Mouse (Mus musculus): Measurements from ENCODE around the gene Iqgap3.

The Iqgap3 gene

GRCm38 (mm10) chr3:88136945-88137494 lies 55.2 kb downstream of the Iqgap3 start:
- H3K4me3 ChIP-seq (replicated peaks; ENCODE audit: low read length) = no peak overlapping the region
- H3K27me3 ChIP-seq (ENCODE audit: insufficient read depth, low read length) = peaks cover 60% of the 10 kb centered on the region
- peaks cover 59% of the 10 kb centered on the region for H3K4me1 ChIP-seq (replicated peaks; ENCODE audit: low read depth, low read length)
- H3K36me3 ChIP-seq (ENCODE audit: insufficient read depth, low read length) = no peaks in the 10 kb centered on the region
- TF ChIP-seq CTCF (conservative IDR thresholded peaks at IDR 0.05; ENCODE audit: low read length) (no peak), NANOG (IDR thresholded peaks at IDR 0.05; ENCODE audit: borderline replicate concordance, low read length) (no peak), POU5F1 (IDR thresholded peaks at IDR 0.05; ENCODE audit: borderline replicate concordance, low read length) (no peak)
- H3K9me3 ChIP-seq (ENCODE audit: low read length) = peaks cover 4% of the 10 kb centered on the region; the same call in 1 of the 2 replicates

- peaks cover 60% of the 10 kb centered on the region for H3K4me1 ChIP-seq (replicated peaks; ENCODE audit: low read depth, low read length)
- TF ChIP-seq POU5F1 (IDR thresholded peaks at IDR 0.05; ENCODE audit: borderline replicate concordance, low read length) (no peak), CTCF (conservative IDR thresholded peaks at IDR 0.05; ENCODE audit: low read length) (no peak), NANOG (IDR thresholded peaks at IDR 0.05; ENCODE audit: borderline replicate concordance, low read length) (no peak)
Observed at GRCm38 (mm10) chr3:88137821-88138220, 56.0 kb downstream of the Iqgap3 start.

DNA sequence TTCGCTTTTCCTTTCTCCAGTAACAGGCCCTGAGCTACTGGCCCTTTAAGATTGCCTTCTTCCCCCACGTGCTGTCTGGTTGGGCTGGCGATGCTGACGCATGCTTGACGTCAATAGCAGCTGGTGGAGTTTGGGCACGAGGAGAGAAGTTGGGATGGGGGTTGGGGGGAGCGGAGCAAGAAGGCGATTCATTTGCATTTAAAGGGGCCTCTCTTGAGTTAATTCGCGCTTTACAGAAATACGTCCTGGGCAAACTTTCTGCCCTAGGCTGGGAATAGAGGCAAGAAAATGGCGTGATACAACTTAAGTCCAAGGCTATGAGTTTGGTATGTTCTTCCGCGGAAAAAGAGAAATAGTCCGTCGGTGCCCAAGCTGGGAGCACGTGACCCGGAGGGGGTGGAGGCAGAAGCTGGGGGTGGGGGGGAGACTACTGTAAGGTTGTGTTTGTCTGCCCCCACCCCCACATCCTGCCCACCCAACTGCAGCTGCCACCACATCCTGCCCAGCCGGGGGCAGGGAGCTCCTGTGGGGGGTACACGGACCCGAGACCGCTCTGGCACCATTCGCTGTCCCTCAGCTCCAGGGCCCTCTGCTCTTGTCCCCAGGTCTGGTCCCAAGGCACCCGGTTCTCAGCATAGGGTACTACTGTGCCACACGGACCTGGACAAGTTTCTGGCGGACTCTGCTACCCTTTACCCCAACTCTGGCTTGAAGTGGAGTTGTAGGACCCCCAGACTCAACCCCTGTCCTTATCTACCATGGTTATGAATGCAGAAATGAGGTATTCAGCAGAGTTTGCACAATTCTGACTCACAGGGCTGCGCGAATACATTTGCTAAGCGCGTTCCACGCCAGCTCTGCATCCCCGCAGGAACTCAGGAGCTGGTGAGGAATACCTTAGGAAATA lies 56.8 kb downstream of the Iqgap3 start:
- peaks cover 63% of the 10 kb centered on the region for H3K4me1 ChIP-seq (replicated peaks; ENCODE audit: low read depth, low read length)
- TF ChIP-seq NANOG (IDR thresholded peaks at IDR 0.05; ENCODE audit: borderline replicate concordance, low read length) = no peak
- no peak for TF ChIP-seq CTCF (conservative IDR thresholded peaks at IDR 0.05; ENCODE audit: low read length)
- no peak for TF ChIP-seq POU5F1 (IDR thresholded peaks at IDR 0.05; ENCODE audit: borderline replicate concordance, low read length)
- peaks cover 4% of the 10 kb centered on the region; the same call in 1 of the 2 replicates for H3K9me3 ChIP-seq (ENCODE audit: low read length)

More at GRCm38 (mm10) chr3:88137821-88138220, 56.0 kb downstream of the Iqgap3 start:
- peak overlapping the region; percentile 74 for H3K4me3 ChIP-seq (replicated peaks; ENCODE audit: low read length)
- peaks cover 4% of the 10 kb centered on the region; the same call in 1 of the 2 replicates for H3K9me3 ChIP-seq (ENCODE audit: low read length)
- H3K36me3 ChIP-seq (ENCODE audit: insufficient read depth, low read length) = no peaks in the 10 kb centered on the region
- H3K27me3 ChIP-seq (ENCODE audit: insufficient read depth, low read length) = peaks cover 59% of the 10 kb centered on the region

GRCm38 (mm10) chr3:88139243-88140177 lies 57.7 kb downstream of the Iqgap3 start:
- Histone ChIP-seq H3K4me1 (replicated peaks; ENCODE audit: low read depth, low read length) (peaks cover 71% of the 10 kb centered on the region), H3K9me3 (ENCODE audit: low read length) (peaks cover 3% of the 10 kb centered on the region; the same call in 1 of the 2 replicates), H3K36me3 (ENCODE audit: insufficient read depth, low read length) (no peaks in the 10 kb centered on the region), H3K4me3 (replicated peaks; ENCODE audit: low read length) (peak overlapping the region; percentile 74), H3K27me3 (ENCODE audit: insufficient read depth, low read length) (peaks cover 60% of the 10 kb centered on the region)
- TF ChIP-seq POU5F1 (IDR thresholded peaks at IDR 0.05; ENCODE audit: borderline replicate concordance, low read length) = no peak
- TF ChIP-seq NANOG (IDR thresholded peaks at IDR 0.05; ENCODE audit: borderline replicate concordance, low read length) = no peak
- no peak for TF ChIP-seq CTCF (conservative IDR thresholded peaks at IDR 0.05; ENCODE audit: low read length)

More for the DNA sequence above, 56.8 kb downstream of the Iqgap3 start:
- peak overlapping the region; percentile 74 for H3K4me3 ChIP-seq (replicated peaks; ENCODE audit: low read length)
- no peaks in the 10 kb centered on the region for H3K36me3 ChIP-seq (ENCODE audit: insufficient read depth, low read length)
- peaks cover 60% of the 10 kb centered on the region for H3K27me3 ChIP-seq (ENCODE audit: insufficient read depth, low read length)

- TF ChIP-seq CTCF (conservative IDR thresholded peaks at IDR 0.05; ENCODE audit: low read length) (no peak), POU5F1 (IDR thresholded peaks at IDR 0.05; ENCODE audit: borderline replicate concordance, low read length) (no peak), NANOG (IDR thresholded peaks at IDR 0.05; ENCODE audit: borderline replicate concordance, low read length) (no peak)
- Histone ChIP-seq H3K36me3 (ENCODE audit: insufficient read depth, low read length) (no peaks in the 10 kb centered on the region; the same call in 1 of the 2 replicates), H3K4me3 (replicated peaks; ENCODE audit: low read length) (no peak overlapping the region), H3K4me1 (replicated peaks; ENCODE audit: low read depth, low read length) (peaks cover 79% of the 10 kb centered on the region), H3K27me3 (ENCODE audit: insufficient read depth, low read length) (peaks cover 60% of the 10 kb centered on the region), H3K9me3 (ENCODE audit: low read length) (no peaks in the 10 kb centered on the region)
Observed at GRCm38 (mm10) chr3:88140178-88140902, 58.6 kb downstream of the Iqgap3 start.

- TF ChIP-seq NANOG (IDR thresholded peaks at IDR 0.05; ENCODE audit: borderline replicate concordance, low read length) = no peak
- TF ChIP-seq POU5F1 (IDR thresholded peaks at IDR 0.05; ENCODE audit: borderline replicate concordance, low read length) = no peak
- TF ChIP-seq CTCF (conservative IDR thresholded peaks at IDR 0.05; ENCODE audit: low read length) = no peak
- no peaks in the 10 kb centered on the region; the same call in 1 of the 2 replicates for H3K36me3 ChIP-seq (ENCODE audit: insufficient read depth, low read length)
- 0 out of 2 replicates have a peak overlapping the region, but pooled peaks have one; percentile 86 for H3K4me3 ChIP-seq (replicated peaks; ENCODE audit: low read length)
- no peaks in the 10 kb centered on the region for H3K9me3 ChIP-seq (ENCODE audit: low read length)
- H3K27me3 ChIP-seq (ENCODE audit: insufficient read depth, low read length) = peaks cover 60% of the 10 kb centered on the region
- peaks cover 86% of the 10 kb centered on the region for H3K4me1 ChIP-seq (replicated peaks; ENCODE audit: low read depth, low read length)
Observed at GRCm38 (mm10) chr3:88140903-88141430, 59.2 kb downstream of the Iqgap3 start.

GRCm38 (mm10) chr3:88141439-88141786 lies 59.6 kb downstream of the Iqgap3 start:
- Histone ChIP-seq H3K36me3 (ENCODE audit: insufficient read depth, low read length) (no peaks in the 10 kb centered on the region; the same call in 1 of the 2 replicates), H3K4me1 (replicated peaks; ENCODE audit: low read depth, low read length) (peaks cover 86% of the 10 kb centered on the region), H3K9me3 (ENCODE audit: low read length) (no peaks in the 10 kb centered on the region), H3K4me3 (replicated peaks; ENCODE audit: low read length) (peak overlapping the region; percentile 86), H3K27me3 (ENCODE audit: insufficient read depth, low read length) (peaks cover 56% of the 10 kb centered on the region)
- TF ChIP-seq CTCF (conservative IDR thresholded peaks at IDR 0.05; ENCODE audit: low read length) (no peak), POU5F1 (IDR thresholded peaks at IDR 0.05; ENCODE audit: borderline replicate concordance, low read length) (no peak), NANOG (IDR thresholded peaks at IDR 0.05; ENCODE audit: borderline replicate concordance, low read length) (no peak)
